Mouse (Mus musculus) myocyte (in vitro differentiated cells): ENCODE data around the gene Brpf3. TPM values are rescaled to one million over a fixed set of nuclear protein-coding genes. Genes with fewer than 3 reads are reported as not detected.

Experiments used
- H3K27me3 ChIP-seq: one replicate; pipeline ENCODE4 v1.6.1; 2011; ENCODE audit not compliant: control insufficient read depth, insufficient read depth, insufficient read length
- H3K36me3 ChIP-seq: one replicate; pipeline ENCODE4 v1.6.1; 2011; ENCODE audit not compliant: control insufficient read depth, insufficient read depth
- H3K4me2 ChIP-seq: one replicate; pipeline ENCODE4 v1.6.1; 2011; ENCODE audit warnings: low read depth, control low read depth
- H3K4me3 ChIP-seq: one replicate; pipeline ENCODE4 v1.5.1; 2011; ENCODE audit warnings: mild to moderate bottlenecking, control low read depth, moderate library complexity
- H3K79me2 ChIP-seq: one replicate; pipeline ENCODE4 v1.6.1; 2011; ENCODE audit not compliant: control insufficient read depth, insufficient read depth
- H3ac ChIP-seq: one replicate; pipeline ENCODE4 v1.6.1; 2011; ENCODE audit not compliant: control insufficient read depth, insufficient read length
- CEBPB ChIP-seq: IDR thresholded peaks from 2 replicates; pipeline ENCODE4 v1.6.1; 2011; ENCODE audit warnings: mild to moderate bottlenecking, moderate library complexity; ENCODE audit not compliant: poor library complexity, insufficient read depth, severe bottlenecking
- E2F4 ChIP-seq: IDR thresholded peaks from one replicate; pipeline ENCODE4 v1.6.1; 2011; ENCODE audit warnings: mild to moderate bottlenecking, control low read depth, moderate library complexity; ENCODE audit not compliant: insufficient read depth
- MAX ChIP-seq: IDR thresholded peaks from one replicate; pipeline ENCODE4 v1.6.1; 2011; ENCODE audit warnings: low read depth, mild to moderate bottlenecking, control low read depth
- MYOD1 ChIP-seq, 3 experiments: IDR thresholded peaks; one replicate each; pipeline ENCODE4 v1.6.1; 2011; ENCODE audit warnings: control low read depth in 2 of 3, low read depth in 2 of 3, mild to moderate bottlenecking in 2 of 3, moderate library complexity in 1 of 3; ENCODE audit not compliant: insufficient read length in 2 of 3, control insufficient read depth in 1 of 3
- MYOG ChIP-seq, 3 experiments: IDR thresholded peaks; one replicate each; pipeline ENCODE4 v1.6.1; 2011; ENCODE audit warnings: control low read depth in 2 of 3, low read depth in 2 of 3, mild to moderate bottlenecking in 2 of 3; ENCODE audit not compliant: insufficient read length in 2 of 3, control insufficient read depth in 1 of 3, insufficient read depth in 1 of 3
- POLR2A ChIP-seq: IDR thresholded peaks from one replicate; pipeline ENCODE4 v1.6.1; 2011; ENCODE audit warnings: low read depth, mild to moderate bottlenecking, control low read depth, moderate library complexity; ENCODE audit not compliant: insufficient read length
- POLR2AphosphoS2 ChIP-seq: IDR thresholded peaks from one replicate; pipeline ENCODE4 v1.6.1; 2011; ENCODE audit warnings: low read depth, control low read depth; ENCODE audit not compliant: insufficient read length
- REST ChIP-seq: IDR thresholded peaks from one replicate; pipeline ENCODE4 v1.6.1; 2011; ENCODE audit warnings: mild to moderate bottlenecking, control low read depth, moderate library complexity; ENCODE audit not compliant: insufficient read depth, insufficient read length
- SRF ChIP-seq: IDR thresholded peaks from one replicate; pipeline ENCODE4 v1.6.1; 2011; ENCODE audit warnings: low read depth; ENCODE audit not compliant: control insufficient read depth, insufficient read length
- TCF12 ChIP-seq: IDR thresholded peaks from one replicate; pipeline ENCODE4 v1.6.1; 2011; ENCODE audit warnings: mild to moderate bottlenecking, control low read depth; ENCODE audit not compliant: poor library complexity, insufficient read depth, severe bottlenecking
- TCF3 ChIP-seq: IDR thresholded peaks from one replicate; pipeline ENCODE4 v1.6.1; 2011; ENCODE audit warnings: low read depth, control low read depth; ENCODE audit not compliant: insufficient read length
- USF1 ChIP-seq: IDR thresholded peaks from one replicate; pipeline ENCODE4 v1.6.1; 2011; ENCODE audit warnings: low read depth, mild to moderate bottlenecking, control low read depth, moderate library complexity
- polyA plus RNA-seq: library from polyadenylated mRNA; unstranded; fragments of >200 nt; fragmentation: generic; extraction: Trizol; gene quantifications from one replicate; pipeline ENCODE4 v1.2.1, GENCODE M21; 2012; ENCODE audit warnings: missing spikeins

Gene Brpf3
- polyA plus RNA-seq, 1 experiment, result 6.7 TPM

GRCm38 (mm10) chr17:28867381-28867780, 66.5 kb downstream of the Brpf3 start:
- H3K4me2 ChIP-seq, result no peak overlapping the region
- no peaks in the 10 kb centered on the region for H3K79me2 ChIP-seq
- H3K4me3 ChIP-seq, result no peak overlapping the region
- peaks cover 12% of the 10 kb centered on the region for H3K27me3 ChIP-seq
- no peak overlapping the region for H3ac ChIP-seq
- no peaks in the 10 kb centered on the region for H3K36me3 ChIP-seq
- TF ChIP-seq TCF12, result no peak
- TF ChIP-seq E2F4, result no peak
- no peak for TF ChIP-seq MAX
- TF ChIP-seq CEBPB, result no peak
- TF ChIP-seq MYOG (IDR thresholded peaks at IDR 0.05; ENCODE audit: control insufficient read depth in 1 of 3, insufficient read depth in 1 of 3, insufficient read length in 2 of 3, low read depth in 2 of 3), result no peak
- no peak for TF ChIP-seq SRF
- no peak for TF ChIP-seq REST
- no peak for TF ChIP-seq USF1
- no peak for TF ChIP-seq POLR2A
- no peak for TF ChIP-seq TCF3
- TF ChIP-seq MYOD1 (IDR thresholded peaks at IDR 0.05; ENCODE audit: control insufficient read depth in 1 of 3, insufficient read length in 2 of 3, low read depth in 2 of 3), result no peak
- TF ChIP-seq POLR2AphosphoS2, result no peak

GRCm38 (mm10) chr17:28869412-28870110, 68.7 kb downstream of the Brpf3 start:
- no peaks in the 10 kb centered on the region for H3K79me2 ChIP-seq
- H3ac ChIP-seq, result no peak overlapping the region
- TF ChIP-seq REST (no peak), MYOD1 (IDR thresholded peaks at IDR 0.05; ENCODE audit: control insufficient read depth in 1 of 3, insufficient read length in 2 of 3, low read depth in 2 of 3) (no peak), TCF3 (no peak), POLR2AphosphoS2 (no peak), MYOG (IDR thresholded peaks at IDR 0.05; ENCODE audit: control insufficient read depth in 1 of 3, insufficient read depth in 1 of 3, insufficient read length in 2 of 3, low read depth in 2 of 3) (no peak), POLR2A (no peak), MAX (no peak), SRF (no peak), CEBPB (no peak), E2F4 (no peak), TCF12 (no peak), USF1 (no peak)
- H3K36me3 ChIP-seq, result no peaks in the 10 kb centered on the region
- no peak overlapping the region for H3K4me2 ChIP-seq
- no peak overlapping the region for H3K4me3 ChIP-seq
- H3K27me3 ChIP-seq, result peaks cover 2% of the 10 kb centered on the region

- H3K4me2 ChIP-seq, result no peak overlapping the region
- no peaks in the 10 kb centered on the region for H3K79me2 ChIP-seq
- TF ChIP-seq REST (no peak), MAX (no peak), SRF (no peak), POLR2A (no peak), E2F4 (no peak), USF1 (no peak), TCF3 (no peak), CEBPB (no peak), MYOG (IDR thresholded peaks at IDR 0.05; ENCODE audit: control insufficient read depth in 1 of 3, insufficient read depth in 1 of 3, insufficient read length in 2 of 3, low read depth in 2 of 3) (no peak), MYOD1 (IDR thresholded peaks at IDR 0.05; ENCODE audit: control insufficient read depth in 1 of 3, insufficient read length in 2 of 3, low read depth in 2 of 3) (no peak), TCF12 (no peak), POLR2AphosphoS2 (no peak)
- H3K27me3 ChIP-seq, result no peaks in the 10 kb centered on the region
- no peak overlapping the region for H3ac ChIP-seq
- no peak overlapping the region for H3K4me3 ChIP-seq
- H3K36me3 ChIP-seq, result no peaks in the 10 kb centered on the region
Observed at GRCm38 (mm10) chr17:28870435-28870834, 69.5 kb downstream of the Brpf3 start.

GRCm38 (mm10) chr17:28871831-28872230, 70.9 kb downstream of the Brpf3 start:
- H3K79me2 ChIP-seq, result no peaks in the 10 kb centered on the region
- no peak overlapping the region for H3K4me3 ChIP-seq
- no peak for TF ChIP-seq REST
- TF ChIP-seq POLR2AphosphoS2, result no peak
- TF ChIP-seq MAX, result no peak
- no peak for TF ChIP-seq E2F4
- TF ChIP-seq MYOD1 (IDR thresholded peaks at IDR 0.05; ENCODE audit: control insufficient read depth in 1 of 3, insufficient read length in 2 of 3, low read depth in 2 of 3), result no peak
- no peak for TF ChIP-seq USF1
- no peak for TF ChIP-seq POLR2A
- no peak for TF ChIP-seq TCF3
- TF ChIP-seq MYOG (IDR thresholded peaks at IDR 0.05; ENCODE audit: control insufficient read depth in 1 of 3, insufficient read depth in 1 of 3, insufficient read length in 2 of 3, low read depth in 2 of 3), result no peak
- TF ChIP-seq SRF, result no peak
- no peak for TF ChIP-seq TCF12
- no peak for TF ChIP-seq CEBPB
- no peaks in the 10 kb centered on the region for H3K27me3 ChIP-seq
- H3K4me2 ChIP-seq, result no peak overlapping the region
- H3K36me3 ChIP-seq, result no peaks in the 10 kb centered on the region
- no peak overlapping the region for H3ac ChIP-seq
